Mouse (Mus musculus) CD8-positive naive resting alpha-beta T cell, adult 2 months (primary cell): ENCODE results near the gene Aldh3b1.

Experiments used
- DNase-seq, 2 experiments: peaks; one replicate each; pipeline ENCODE4 v3.0.0; 2022; ENCODE audit warnings: low read depth in 2 of 2, low spot score in 2 of 2

The Aldh3b1 gene

GRCm38 (mm10) chr19:3945872-3946564 lies 16.4 kb upstream of the Aldh3b1 start:
- peak in 1 of 2 experiments; percentile 54 for DNase-seq

DNA sequence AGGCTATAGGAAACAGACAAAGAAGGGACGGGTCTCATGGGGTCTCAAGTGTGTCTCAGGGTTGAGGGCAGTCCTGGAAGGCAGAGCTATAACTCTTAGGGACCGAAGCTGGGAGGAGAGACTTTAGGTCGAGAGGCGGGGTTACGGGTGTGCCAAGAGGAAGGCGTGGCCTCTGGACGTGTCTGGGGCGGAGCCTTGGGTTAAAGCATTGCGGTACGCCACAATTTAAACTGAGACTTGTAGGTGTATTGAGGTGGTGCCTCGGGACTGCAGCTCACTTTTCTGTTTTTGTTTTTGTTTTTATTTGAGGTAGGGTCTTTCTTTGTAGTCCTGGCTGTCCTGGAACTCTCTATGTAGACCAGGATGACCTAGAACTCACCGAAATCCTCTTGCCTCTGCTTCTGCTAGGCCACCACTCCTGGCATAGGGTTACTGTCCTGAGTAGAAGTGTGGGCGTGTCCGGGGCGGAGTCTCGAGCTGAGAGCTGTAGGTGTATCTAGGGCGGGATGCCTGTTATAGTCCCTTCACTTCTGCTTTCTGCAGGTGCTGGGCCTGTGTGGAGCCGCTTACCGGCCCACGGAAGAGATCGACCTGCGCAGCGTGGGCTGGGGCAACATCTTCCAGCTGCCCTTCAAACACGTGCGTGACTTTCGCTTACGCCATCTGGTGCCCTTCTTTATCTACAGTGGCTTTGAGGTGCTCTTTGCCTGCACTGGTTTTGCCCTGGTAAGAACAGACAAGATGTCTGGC lies 13.6 kb upstream of the Aldh3b1 start:
- peak in 1 of 2 experiments; percentile 18 for DNase-seq

DNA sequence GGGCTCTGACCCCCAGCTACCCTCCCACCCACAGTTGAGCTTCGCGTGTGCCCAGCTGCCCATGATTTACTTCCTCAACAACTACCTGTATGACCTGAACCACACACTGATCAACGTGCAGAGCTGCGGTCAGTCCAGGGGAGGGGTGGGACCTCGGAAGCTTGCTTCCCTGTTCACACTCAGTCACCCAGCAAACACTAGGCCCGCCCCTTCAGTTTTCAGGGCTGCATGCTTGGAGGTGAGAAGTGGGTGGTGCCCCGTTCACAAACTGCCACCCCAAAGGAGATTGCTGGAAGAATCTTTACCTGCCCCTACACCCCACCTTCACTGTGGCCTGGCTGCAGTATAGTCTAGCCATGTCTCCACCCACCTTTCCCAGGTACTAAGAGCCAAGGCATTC lies 12.7 kb upstream of the Aldh3b1 start:
- no peak for DNase-seq

DNA sequence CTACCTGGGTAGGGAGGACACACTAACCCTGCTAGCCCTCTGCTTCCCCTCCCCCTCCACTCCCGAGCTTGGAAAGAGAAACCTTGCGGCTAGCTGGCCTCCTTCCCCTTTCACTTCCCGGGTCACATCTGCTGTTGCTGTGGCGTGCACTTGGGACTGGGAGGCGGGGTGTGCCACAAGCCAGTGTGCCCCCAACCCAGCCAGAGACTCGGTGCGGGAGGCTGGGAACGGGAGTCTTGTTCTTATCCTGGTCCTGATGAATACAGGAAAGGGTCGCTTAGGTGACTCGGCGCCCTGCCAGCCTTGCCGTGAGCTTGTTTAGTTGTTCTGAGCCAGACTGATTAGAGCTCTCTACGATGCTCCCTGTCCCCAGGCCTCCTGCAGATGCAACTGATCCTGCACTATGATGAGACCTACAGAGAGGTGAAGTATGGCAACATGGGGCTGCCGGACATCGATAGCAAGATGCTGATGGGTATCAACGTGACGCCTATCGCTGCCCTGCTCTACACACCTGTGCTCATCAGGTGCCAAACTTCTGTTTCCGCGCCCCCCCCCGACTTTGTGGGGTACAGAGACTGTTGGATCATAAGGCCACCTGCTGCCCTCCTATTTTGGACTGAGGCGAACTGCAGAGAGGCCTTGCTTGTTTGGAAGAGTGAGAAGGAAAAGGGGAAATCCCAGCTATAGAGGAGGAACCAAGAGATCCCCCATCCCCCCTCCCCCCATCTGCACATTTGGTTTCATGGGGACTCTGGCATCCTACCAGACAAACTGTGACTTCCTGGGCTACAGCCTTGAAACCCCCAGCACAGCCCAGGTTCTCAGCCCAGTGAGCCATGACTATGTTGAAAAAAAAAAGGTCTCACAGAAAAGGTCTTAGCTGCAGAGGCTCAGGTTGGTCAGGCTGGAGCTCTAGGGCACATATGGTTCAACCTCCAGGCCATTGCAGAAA lies 6.6 kb upstream of the Aldh3b1 start:
- peak in 1 of 2 experiments; percentile 32 for DNase-seq

DNA sequence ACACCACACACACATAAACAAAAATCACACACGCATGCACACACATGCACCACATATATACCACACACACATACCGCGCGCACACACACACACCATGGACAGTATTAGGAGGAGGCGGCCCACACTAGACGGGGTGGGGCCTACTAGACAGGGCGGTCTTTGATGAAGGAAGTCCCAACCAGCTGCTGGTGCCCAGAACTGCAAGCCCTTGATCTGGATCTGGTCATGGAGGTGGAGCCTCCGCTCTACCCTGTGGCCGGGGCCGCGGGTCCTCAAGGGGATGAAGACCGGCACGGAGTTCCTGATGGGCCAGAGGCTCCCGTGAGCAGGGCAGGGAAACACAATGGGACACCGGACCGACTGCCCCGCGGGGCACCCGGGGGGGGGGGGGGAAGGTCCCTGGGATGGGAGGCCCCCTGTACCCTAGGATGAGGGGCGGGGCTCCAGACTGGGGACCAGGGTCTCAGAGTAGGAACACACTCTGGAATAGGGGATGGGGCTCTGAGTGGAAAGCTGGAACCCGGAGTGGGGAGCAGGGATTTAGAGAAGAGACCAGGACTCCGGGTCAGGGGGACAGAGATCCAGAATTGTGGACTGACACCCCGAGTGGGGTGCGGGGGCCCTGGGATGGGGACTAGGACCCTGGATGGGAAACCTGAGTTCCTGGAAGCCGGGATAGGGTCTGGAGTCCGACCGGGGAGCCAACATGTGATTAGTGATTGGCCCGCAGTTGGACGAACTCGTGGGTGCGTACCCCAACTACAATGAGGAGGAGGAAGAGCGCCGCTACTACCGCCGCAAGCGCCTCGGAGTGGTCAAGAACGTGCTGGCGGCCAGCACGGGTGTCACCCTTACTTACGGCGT lies 5.7 kb upstream of the Aldh3b1 start, which contains the start of gene Unc93b1:
Gene Unc93b1 (plus strand): TSS at position 155 of the 864 bp plus-strand sequence.
- DNase-seq: peak in 1 of 2 experiments; percentile 46

DNA sequence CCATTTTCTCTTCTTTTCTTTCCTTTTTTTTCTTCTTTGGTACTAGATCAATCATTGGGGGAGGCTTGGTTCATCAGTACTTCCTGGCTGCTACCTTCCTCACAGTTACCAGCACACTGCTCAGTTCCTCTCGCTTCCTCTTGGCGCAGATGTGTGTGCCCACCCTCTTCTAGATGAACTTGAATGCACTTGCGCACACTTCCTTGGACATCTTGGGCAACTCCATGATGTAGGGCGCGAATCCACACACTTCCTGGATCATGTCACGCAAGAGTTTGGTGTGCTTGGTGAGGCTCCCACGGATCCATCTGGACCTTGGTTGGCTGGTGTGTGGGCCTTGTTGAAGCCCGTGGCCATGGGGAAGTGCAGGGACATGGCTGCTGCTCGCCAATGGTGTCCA lies 2.1 kb upstream of the Aldh3b1 start:
- DNase-seq: no peak

DNA sequence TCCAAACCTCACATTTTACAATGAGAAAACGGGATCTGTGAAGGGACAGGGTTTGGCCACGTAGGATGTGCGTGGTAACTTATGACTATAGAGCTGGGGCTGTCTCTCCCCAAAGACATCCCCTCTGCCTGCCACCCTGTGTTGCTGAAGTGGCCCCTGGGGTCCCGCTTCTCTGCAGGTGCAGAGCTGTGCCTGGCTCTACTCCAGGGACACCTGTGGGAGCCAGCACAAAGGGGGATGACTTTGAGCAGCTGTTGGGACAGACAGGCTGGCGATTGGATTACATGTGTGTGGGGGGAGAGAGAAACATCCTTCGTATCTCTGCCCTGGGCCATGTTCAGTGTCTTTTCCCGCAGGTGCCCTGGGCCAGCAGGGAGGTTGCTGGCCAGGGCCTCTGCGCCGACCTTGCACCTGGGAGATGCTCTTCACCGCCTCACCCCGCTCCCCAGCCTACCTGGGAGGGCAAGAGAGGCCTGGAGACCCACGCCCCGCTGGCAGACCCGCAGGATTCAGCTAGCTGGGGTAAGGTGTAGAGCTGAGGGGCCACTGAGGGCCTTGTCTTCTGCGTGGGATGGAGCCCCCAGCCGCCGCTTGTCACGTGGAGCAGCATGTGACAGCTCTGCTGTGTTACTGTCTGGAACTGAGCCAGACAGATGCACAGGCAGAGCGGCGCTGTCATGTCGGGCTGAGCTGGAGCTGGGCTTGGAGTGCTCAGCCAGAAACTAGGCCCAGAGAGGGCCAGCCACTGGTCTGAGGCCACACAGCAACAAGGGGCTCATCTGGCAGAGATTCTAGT lies 852 bp upstream of the Aldh3b1 start:
- DNase-seq: no peak

- DNase-seq: no peak
Measured at GRCm38 (mm10) chr19:3928779-3929178, 829 bp downstream of the Aldh3b1 start.

GRCm38 (mm10) chr19:3927989-3928388 lies 1.6 kb downstream of the Aldh3b1 start:
- no peak for DNase-seq

GRCm38 (mm10) chr19:3926685-3927084 lies 2.9 kb downstream of the Aldh3b1 start:
- no peak for DNase-seq

- no peak for DNase-seq
Measured at GRCm38 (mm10) chr19:3926279-3926678, 3.3 kb downstream of the Aldh3b1 start.

- DNase-seq: no peak
Measured at GRCm38 (mm10) chr19:3925859-3926258, 3.7 kb downstream of the Aldh3b1 start.

- DNase-seq: no peak
Measured at GRCm38 (mm10) chr19:3924868-3925267, 4.7 kb downstream of the Aldh3b1 start.

DNA sequence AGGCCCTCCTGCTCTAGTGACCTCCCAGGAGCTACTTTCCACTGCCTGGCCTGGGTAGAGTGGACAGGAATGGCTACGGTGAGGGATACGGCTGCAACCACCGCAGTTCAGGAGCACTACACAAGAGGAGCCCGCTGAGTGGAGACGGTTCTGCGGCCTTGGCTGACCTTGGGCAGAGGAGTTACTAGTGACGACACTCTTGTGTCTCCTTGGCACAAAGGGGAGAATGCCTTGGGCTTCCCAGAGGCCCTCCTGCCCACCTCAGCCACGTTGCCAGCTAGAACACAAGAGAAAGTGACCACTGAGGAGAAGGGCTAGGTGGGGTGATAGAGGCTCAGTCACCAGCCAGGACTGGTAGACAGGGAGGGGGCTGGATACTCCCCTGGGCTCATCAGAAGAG lies 5.4 kb downstream of the Aldh3b1 start:
- DNase-seq: no peak

DNA sequence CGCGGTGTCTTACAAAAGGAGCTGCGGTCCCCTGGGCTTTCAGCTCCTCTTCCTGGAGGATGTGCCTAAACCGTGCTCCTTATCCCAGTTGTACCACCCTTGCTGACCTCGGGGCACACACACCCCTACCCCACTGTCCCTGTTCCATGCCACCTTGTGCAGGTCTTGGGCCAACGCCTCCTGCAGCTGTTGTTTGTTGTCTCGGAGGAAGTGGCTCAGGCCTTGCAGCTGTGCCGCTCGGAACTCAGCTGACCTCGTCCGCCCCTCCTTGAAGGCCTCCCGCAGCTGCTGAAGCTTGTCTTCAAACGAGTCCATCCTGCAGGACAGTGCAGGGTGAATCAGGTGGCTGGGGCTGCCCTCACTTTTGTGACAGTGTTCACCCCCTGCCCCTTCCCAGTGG lies 6.0 kb downstream of the Aldh3b1 start:
- DNase-seq: no peak

DNA sequence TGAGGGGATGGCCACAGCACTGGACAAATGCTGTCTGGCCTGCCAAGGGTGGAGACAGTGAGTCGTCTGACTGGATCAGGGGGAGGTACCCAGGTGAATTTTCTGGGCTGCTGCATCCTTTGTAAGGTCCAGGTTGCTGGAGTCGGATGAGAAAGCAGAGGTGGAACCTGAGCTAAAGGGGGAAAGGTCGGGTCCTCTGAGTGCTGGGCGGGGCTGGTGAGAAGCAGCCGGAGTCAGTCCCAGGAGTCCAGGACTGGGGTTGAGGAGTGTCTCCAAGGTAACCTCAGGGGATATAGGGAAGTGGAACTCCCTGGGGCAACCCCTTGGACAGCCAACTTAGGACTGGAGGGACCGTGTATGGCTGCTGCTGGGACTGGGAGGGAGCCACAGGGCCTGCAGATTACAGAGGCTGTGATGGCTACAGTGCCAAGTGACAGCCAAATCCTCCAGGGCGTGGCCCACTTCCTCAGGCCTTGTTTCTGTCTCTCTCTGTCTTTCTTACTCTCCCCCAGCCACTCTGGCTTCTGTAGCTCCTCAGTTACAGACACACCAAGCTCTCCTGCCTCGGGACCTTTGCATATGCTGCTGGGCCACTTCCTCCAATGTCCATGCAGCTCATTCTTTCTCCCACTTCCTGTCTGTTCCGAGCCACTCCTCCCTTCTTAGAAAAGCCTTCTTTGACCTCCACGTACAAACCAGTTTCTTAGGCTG lies 6.8 kb downstream of the Aldh3b1 start:
- no peak for DNase-seq

GRCm38 (mm10) chr19:3919928-3920327 lies 9.7 kb downstream of the Aldh3b1 start:
- no peak for DNase-seq

GRCm38 (mm10) chr19:3916727-3917126 lies 12.9 kb downstream of the Aldh3b1 start:
- no peak for DNase-seq

- DNase-seq: no peak
Measured at GRCm38 (mm10) chr19:3914535-3914934, 15.1 kb downstream of the Aldh3b1 start.
